Mouse (Mus musculus): ENCODE data around the gene Clpb. TPM values are rescaled to one million over a fixed set of nuclear protein-coding genes. Genes with fewer than 3 reads are reported as not detected.

The Clpb gene
- polyA plus RNA-seq, 1 experiment from 2014 or later = 48.0 TPM

GRCm38 (mm10) chr7:101676762-101677308 lies 13.4 kb downstream of the Clpb start:
- 27% methylated on average over 3 of the region's 3 CpGs for WGBS
- ATAC-seq (ENCODE audit: insufficient number of reproducible peaks, insufficient read depth, low FRiP score, low TSS enrichment) = no peak; the same call in 1 of the 2 replicates
- Histone ChIP-seq H3K27ac (0 out of 2 replicates have a peak overlapping the region, but pooled peaks have one; percentile 19), H3K27me3 (no peaks in the 10 kb centered on the region), H3K9ac (no peak overlapping the region), H3K36me3 (no peaks in the 10 kb centered on the region), H3K4me2 (replicated peaks) (no peak overlapping the region), H3K4me1 (peaks cover 15% of the 10 kb centered on the region; the same call in 1 of the 2 replicates), H3K9me3 (no peaks in the 10 kb centered on the region), H3K4me3 (no peak overlapping the region)

DNA sequence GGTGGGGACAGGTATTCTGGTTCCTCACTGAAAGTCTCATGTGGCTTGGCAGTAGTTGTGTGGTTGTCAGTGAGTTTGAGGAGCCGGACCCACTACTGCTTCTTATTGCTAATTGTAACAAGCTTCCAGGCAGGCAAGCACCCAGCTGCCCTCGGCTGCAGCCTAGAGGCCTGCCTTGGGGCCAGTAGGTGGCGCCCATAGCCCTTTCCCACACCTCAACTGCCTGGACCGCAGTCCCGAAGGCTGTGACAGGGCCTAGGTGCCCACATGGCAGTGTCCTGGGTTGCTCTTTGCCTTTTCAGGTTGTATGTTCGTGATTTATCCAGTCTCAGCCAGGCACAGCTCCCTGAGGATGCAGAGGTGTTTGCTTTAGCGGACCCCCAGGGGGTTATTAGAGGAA lies 16.2 kb downstream of the Clpb start:
- H3K4me2 ChIP-seq (replicated peaks) = no peak overlapping the region
- H3K9ac ChIP-seq = no peak overlapping the region
- H3K27me3 ChIP-seq = no peaks in the 10 kb centered on the region
- 9% methylated on average over 7 of the region's 7 CpGs for WGBS
- H3K4me1 ChIP-seq = peaks cover 15% of the 10 kb centered on the region; the same call in 1 of the 2 replicates
- no peaks in the 10 kb centered on the region for H3K9me3 ChIP-seq
- H3K36me3 ChIP-seq = no peaks in the 10 kb centered on the region
- no peak overlapping the region for H3K4me3 ChIP-seq
- H3K27ac ChIP-seq = no peak overlapping the region
- ATAC-seq (ENCODE audit: insufficient number of reproducible peaks, insufficient read depth, low FRiP score, low TSS enrichment) = peak; percentile 86; the same call in 1 of the 2 replicates

DNA sequence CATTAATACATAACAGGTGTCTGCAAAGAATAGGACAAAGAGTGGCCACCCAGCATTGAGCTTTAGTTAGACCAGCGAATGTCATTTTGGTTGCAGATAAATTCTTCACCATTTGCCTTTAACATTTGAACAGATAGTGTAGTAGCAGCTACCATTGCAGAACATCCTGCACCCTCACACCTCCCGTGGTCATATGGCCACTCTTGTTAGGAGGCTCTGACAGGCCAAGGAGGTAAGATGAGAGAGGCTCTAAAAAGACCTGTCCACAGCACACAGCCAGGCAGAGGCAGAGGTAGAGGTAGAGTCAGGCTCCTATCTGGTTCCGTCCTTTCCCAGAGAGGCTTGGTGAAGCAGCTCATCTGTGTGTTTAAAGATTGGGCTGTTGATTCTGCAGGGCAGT lies 17.5 kb downstream of the Clpb start:
- Histone ChIP-seq H3K9me3 (no peaks in the 10 kb centered on the region), H3K9ac (no peak overlapping the region), H3K27ac (no peak overlapping the region), H3K4me2 (replicated peaks) (no peak overlapping the region), H3K4me3 (no peak overlapping the region), H3K36me3 (no peaks in the 10 kb centered on the region), H3K27me3 (no peaks in the 10 kb centered on the region), H3K4me1 (peaks cover 15% of the 10 kb centered on the region; the same call in 1 of the 2 replicates)
- no peak for ATAC-seq (ENCODE audit: insufficient number of reproducible peaks, insufficient read depth, low FRiP score, low TSS enrichment)
- WGBS = 75% methylated on average over 3 of the region's 3 CpGs

GRCm38 (mm10) chr7:101681565-101682071 lies 18.2 kb downstream of the Clpb start:
- Histone ChIP-seq H3K36me3 (no peaks in the 10 kb centered on the region), H3K4me1 (peaks cover 15% of the 10 kb centered on the region; the same call in 1 of the 2 replicates), H3K4me3 (no peak overlapping the region), H3K9me3 (no peaks in the 10 kb centered on the region), H3K27me3 (no peaks in the 10 kb centered on the region), H3K9ac (0 out of 2 replicates have a peak overlapping the region, but pooled peaks have one; percentile 8), H3K27ac (no peak overlapping the region), H3K4me2 (replicated peaks) (no peak overlapping the region)
- 24% methylated on average over 6 of the region's 6 CpGs for WGBS
- ATAC-seq (ENCODE audit: insufficient number of reproducible peaks, insufficient read depth, low FRiP score, low TSS enrichment) = no peak

DNA sequence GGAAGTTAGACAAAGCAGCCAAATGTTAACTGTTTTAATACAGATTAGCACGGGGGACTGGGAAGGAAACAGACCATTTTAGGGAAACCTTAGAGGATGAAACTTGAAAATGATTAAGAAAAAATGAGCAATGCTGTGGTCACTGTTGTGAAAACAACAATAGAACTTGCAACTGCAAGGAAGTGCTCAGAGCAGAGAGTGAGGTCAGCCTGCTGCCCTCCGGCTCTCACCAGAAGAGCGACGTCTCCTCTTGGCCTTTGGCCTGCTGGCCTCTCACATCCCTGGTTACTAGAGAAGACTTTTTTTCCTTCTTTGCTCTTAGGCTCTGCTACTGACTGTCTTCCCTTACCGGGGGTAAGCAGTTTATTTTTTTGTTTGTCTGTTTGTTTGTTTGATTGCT lies 19.5 kb downstream of the Clpb start:
- no peak overlapping the region for H3K27ac ChIP-seq
- H3K4me2 ChIP-seq (replicated peaks) = no peak overlapping the region
- peaks cover 10% of the 10 kb centered on the region; the same call in 1 of the 2 replicates for H3K4me1 ChIP-seq
- H3K9me3 ChIP-seq = no peaks in the 10 kb centered on the region
- H3K4me3 ChIP-seq = no peak overlapping the region
- no peak for ATAC-seq (ENCODE audit: insufficient number of reproducible peaks, insufficient read depth, low FRiP score, low TSS enrichment)
- H3K36me3 ChIP-seq = 0 out of 2 replicates have a peak, but pooled peaks cover 2% of the 10 kb centered on the region
- no peaks in the 10 kb centered on the region for H3K27me3 ChIP-seq
- WGBS = 49% methylated on average over 5 of the region's 5 CpGs
- no peak overlapping the region for H3K9ac ChIP-seq

- H3K9ac ChIP-seq = no peak overlapping the region
- no peaks in the 10 kb centered on the region for H3K27me3 ChIP-seq
- peaks cover 10% of the 10 kb centered on the region; the same call in 1 of the 2 replicates for H3K4me1 ChIP-seq
- no peak for ATAC-seq (ENCODE audit: insufficient number of reproducible peaks, insufficient read depth, low FRiP score, low TSS enrichment)
- no peak overlapping the region for H3K27ac ChIP-seq
- H3K9me3 ChIP-seq = no peaks in the 10 kb centered on the region
- no peak overlapping the region for H3K4me2 ChIP-seq (replicated peaks)
- H3K36me3 ChIP-seq = 0 out of 2 replicates have a peak, but pooled peaks cover 12% of the 10 kb centered on the region
- 27% methylated on average over 9 of the region's 9 CpGs for WGBS
- H3K4me3 ChIP-seq = no peak overlapping the region
These were observed 20.7 kb downstream of the Clpb start for GRCm38 (mm10) chr7:101683976-101684630.

DNA sequence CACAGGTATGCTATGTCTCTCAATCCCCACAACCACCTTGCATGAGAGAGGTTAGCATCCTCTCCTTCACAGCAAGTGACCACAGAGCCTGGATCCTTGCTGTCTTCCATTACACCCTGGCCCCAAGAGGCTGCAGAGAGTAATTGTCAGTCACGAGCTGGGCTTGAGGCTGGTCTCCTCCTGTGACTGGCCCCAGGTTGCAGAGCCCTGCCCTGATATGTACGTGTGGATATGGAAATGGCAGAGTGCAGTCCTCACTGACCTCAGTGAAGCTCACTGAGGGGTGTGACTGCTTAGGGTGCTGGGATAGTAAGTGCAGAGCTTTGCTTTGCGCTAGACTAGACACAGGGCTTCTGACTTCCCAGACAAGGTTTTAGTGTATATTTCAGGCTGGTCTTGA lies 21.2 kb downstream of the Clpb start:
- Histone ChIP-seq H3K4me2 (replicated peaks) (no peak overlapping the region), H3K4me3 (no peak overlapping the region), H3K9me3 (no peaks in the 10 kb centered on the region), H3K36me3 (peaks cover 12% of the 10 kb centered on the region; the same call in 1 of the 2 replicates), H3K27me3 (no peaks in the 10 kb centered on the region), H3K9ac (no peak overlapping the region), H3K27ac (no peak overlapping the region), H3K4me1 (peaks cover 10% of the 10 kb centered on the region; the same call in 1 of the 2 replicates)
- no peak for ATAC-seq (ENCODE audit: insufficient number of reproducible peaks, insufficient read depth, low FRiP score, low TSS enrichment)
- 39% methylated on average over 3 of the region's 3 CpGs for WGBS

DNA sequence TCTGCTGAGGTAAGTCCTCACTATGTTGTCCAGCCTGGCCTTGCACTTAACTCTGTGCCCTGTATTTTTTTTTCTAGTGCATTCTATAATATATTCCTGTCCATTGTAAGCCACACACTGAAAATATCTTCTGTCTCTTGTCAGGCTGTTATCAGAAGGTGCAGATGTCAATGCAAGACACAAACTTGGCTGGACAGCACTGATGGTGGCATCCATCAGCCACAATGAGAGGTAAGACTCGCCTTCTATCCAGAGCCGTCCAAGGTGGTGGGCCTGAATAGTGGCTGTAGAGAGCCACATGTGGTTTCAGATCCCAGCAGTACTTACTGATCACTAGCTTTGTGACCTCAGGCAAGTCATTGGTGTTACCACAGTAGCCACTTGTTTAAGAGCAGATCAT lies 23.7 kb downstream of the Clpb start:
- Histone ChIP-seq H3K4me2 (replicated peaks) (no peak overlapping the region), H3K36me3 (peaks cover 12% of the 10 kb centered on the region; the same call in 1 of the 2 replicates), H3K4me3 (no peak overlapping the region), H3K9me3 (no peaks in the 10 kb centered on the region), H3K9ac (no peak overlapping the region), H3K27me3 (no peaks in the 10 kb centered on the region), H3K27ac (no peak overlapping the region), H3K4me1 (no peaks in the 10 kb centered on the region)
- 82% methylated on average over 2 of the region's 2 CpGs for WGBS
- ATAC-seq (ENCODE audit: insufficient number of reproducible peaks, insufficient read depth, low FRiP score, low TSS enrichment) = no peak

GRCm38 (mm10) chr7:101690471-101690870 lies 27.0 kb downstream of the Clpb start:
- Histone ChIP-seq H3K36me3 (peaks cover 12% of the 10 kb centered on the region), H3K9me3 (no peaks in the 10 kb centered on the region), H3K4me1 (no peaks in the 10 kb centered on the region), H3K27ac (no peak overlapping the region), H3K4me2 (replicated peaks) (no peak overlapping the region), H3K27me3 (no peaks in the 10 kb centered on the region), H3K4me3 (no peak overlapping the region), H3K9ac (no peak overlapping the region)
- WGBS = 56% methylated on average over 2 of the region's 2 CpGs
- no peak for ATAC-seq (ENCODE audit: insufficient number of reproducible peaks, insufficient read depth, low FRiP score, low TSS enrichment)

DNA sequence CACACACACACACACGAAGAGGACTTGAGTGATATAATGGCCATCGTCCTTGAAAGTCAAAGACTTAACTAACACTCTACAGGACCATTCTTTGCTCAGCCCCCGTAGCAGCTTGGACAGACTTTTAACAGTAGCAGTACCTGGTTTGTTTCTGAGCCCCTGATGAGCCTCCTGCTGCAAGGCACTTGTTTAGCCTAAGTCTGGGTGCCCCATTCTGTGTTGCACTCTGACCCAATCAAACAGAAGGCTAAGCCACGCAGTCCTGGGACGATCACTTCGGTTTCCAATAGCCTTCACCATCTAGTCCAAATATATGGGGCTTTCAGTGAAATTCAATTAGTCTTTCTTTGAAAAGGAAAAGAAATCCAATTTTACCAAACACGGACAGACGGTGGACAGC lies 28.4 kb downstream of the Clpb start:
- no peak overlapping the region for H3K4me3 ChIP-seq
- WGBS = 90% methylated on average over 8 of the region's 8 CpGs
- no peak for ATAC-seq (ENCODE audit: insufficient number of reproducible peaks, insufficient read depth, low FRiP score, low TSS enrichment)
- no peak overlapping the region for H3K9ac ChIP-seq
- no peaks in the 10 kb centered on the region for H3K27me3 ChIP-seq
- peaks cover 12% of the 10 kb centered on the region for H3K36me3 ChIP-seq
- no peak overlapping the region for H3K4me2 ChIP-seq (replicated peaks)
- no peak overlapping the region for H3K27ac ChIP-seq
- no peaks in the 10 kb centered on the region for H3K9me3 ChIP-seq
- no peaks in the 10 kb centered on the region for H3K4me1 ChIP-seq

- 85% methylated on average over 14 of the region's 14 CpGs for WGBS
- ATAC-seq (ENCODE audit: insufficient number of reproducible peaks, insufficient read depth, low FRiP score, low TSS enrichment) = no peak
These were observed 29.0 kb downstream of the Clpb start for GRCm38 (mm10) chr7:101692446-101692845.

GRCm38 (mm10) chr7:101695483-101695882 lies 32.0 kb downstream of the Clpb start:
- 66% methylated on average over 5 of the region's 5 CpGs for WGBS

More at GRCm38 (mm10) chr7:101692446-101692845, 29.0 kb downstream of the Clpb start:
- Histone ChIP-seq H3K4me2 (replicated peaks) (no peak overlapping the region), H3K27me3 (no peaks in the 10 kb centered on the region), H3K4me1 (no peaks in the 10 kb centered on the region), H3K4me3 (no peak overlapping the region), H3K9ac (no peak overlapping the region), H3K36me3 (peaks cover 12% of the 10 kb centered on the region), H3K9me3 (no peaks in the 10 kb centered on the region), H3K27ac (no peak overlapping the region)

More at GRCm38 (mm10) chr7:101695483-101695882, 32.0 kb downstream of the Clpb start:
- Histone ChIP-seq H3K9me3 (no peaks in the 10 kb centered on the region), H3K27me3 (no peaks in the 10 kb centered on the region), H3K27ac (no peak overlapping the region), H3K4me3 (no peak overlapping the region), H3K4me1 (no peaks in the 10 kb centered on the region), H3K9ac (no peak overlapping the region), H3K4me2 (replicated peaks) (no peak overlapping the region), H3K36me3 (no peaks in the 10 kb centered on the region; the same call in 1 of the 2 replicates)
- ATAC-seq (ENCODE audit: insufficient number of reproducible peaks, insufficient read depth, low FRiP score, low TSS enrichment) = no peak
